Mouse (Mus musculus) cerebellum, postnatal 4 days (tissue): ENCODE measurements around the gene F11r.

Experiments
- DNase-seq, 2 experiments: peaks; one replicate each; pipeline ENCODE4 v3.0.0; 2022; ENCODE audit warnings: low spot score in 2 of 2, mixed read lengths in 1 of 2

F11r gene

DNA sequence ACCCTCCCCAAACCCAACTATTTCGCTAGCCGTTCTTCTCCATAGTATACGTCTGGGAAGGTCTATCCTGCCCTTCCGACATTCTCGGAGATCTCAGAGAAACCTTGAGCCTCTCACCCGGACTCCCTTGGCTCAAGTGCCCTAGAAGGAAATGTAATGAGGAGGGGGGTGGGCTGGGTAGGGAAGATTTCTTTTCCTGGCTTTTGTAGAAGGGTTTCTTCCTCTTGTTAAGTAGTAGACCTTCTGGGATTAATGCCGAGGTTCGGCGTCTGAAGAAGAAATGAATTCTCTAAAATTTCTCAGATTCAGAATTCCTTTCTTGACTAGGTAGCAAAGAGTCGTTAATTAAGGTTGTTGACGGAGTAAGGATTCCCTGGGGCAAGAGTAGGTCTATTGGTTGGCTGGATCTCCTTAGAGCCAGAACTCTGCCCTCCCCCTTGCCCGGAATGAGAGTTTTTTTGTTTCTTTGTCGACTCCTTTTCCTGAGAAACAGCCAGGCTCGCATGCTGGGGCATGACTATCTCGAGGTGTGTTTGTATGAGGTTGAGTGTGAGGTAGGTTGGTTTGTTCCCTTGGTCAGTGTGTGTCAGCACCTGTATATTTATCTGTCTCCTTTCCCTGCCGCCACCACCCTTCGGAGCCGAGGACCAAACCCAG, 807 bp downstream of the F11r start:
- DNase-seq = no peak

DNA sequence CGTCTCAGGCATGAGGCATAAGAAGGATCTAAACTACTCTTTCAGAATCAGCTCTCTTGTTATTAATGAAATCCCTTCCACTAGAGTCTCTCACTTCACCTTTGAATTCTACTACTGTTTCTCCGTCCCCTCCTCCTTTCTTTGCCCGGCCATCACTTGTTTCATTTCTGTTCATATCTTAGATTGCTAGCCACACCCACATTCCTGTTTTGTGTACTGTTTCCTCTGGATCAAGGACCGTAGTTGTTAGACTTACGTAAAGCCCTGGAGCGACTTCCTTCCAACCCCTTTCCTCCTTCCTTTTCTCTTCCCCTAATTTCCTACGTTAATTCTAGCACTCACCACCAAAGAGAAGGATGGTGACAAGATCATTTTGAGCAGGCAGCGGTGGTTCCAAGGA, 1.7 kb downstream of the F11r start:
- no peak for DNase-seq

DNA sequence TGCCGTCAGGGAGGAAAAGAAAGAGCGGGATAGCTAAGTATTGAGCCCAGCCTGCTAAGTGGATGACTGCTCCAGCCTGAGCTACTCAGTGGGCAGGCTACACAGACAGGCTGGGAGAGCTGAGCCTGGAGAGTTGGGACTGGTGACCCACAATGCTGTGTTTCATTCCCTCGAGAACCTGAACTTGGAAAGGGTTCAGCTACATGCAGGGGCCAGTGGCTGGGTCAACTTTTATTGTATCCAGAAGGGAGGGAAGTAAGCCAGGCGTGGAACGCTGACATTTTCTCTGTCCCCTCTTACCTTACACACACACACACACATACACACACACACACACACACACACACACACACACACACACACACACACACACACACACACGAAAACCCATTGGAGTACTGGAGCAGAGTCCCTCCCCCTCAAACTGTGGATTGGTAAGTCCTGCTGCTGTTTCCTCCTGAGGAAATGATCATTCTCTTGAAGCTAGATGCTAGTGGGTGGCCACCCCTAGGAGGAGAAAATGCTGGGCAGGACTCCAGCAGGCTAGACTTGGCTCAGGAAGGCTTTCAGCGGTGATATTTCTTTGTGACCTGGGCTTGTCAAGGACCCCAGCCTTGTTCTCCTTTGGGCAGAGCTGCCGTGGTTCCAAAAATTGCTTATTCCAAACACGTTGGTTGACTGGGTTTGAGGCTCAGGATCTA, 2.8 kb downstream of the F11r start:
- DNase-seq = no peak

DNA sequence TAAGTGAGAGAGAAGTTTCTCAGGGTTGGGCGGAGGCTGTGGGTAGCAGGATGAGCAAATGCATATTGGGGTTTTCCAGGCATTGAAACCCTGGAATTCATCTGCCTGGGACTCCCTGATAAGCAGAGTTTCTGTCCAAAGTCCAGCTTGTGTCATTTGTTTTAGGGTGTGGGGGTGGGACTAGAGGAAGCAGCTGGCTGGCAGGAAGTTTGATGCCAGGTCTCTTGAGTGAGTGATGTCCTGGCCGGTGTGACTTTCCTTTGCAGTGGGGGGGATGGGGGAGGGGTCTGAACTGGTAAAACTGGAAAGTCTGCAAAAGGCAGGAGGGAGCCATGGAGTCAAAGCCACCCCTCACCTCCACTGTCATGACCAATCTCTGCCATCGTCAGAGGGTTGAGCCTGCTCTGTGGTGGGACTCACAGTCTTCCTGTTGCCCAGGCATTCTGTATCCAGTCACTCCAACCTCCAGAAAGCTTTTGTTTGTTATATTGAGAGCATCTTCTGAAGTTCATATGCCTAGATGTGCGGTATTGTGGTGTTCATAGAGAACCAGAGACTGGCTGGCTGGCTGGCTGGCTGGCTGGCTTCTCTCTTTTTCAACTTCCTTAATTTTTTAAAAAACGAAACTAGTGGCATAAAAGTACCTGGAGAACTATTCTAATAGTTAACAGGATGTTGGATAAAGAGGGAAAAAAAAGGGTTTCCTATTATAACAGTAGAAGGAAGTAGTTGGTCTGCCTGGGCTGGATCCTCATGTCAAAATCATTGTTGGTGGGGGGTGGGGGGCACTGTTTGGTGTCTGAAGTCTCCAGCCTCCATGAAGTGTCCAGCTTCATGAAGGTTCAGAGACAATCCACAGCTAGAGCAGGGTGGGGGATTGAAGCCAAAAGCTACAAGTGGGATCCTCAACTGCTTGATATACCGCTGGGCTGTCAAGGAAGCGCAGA, 4.4 kb downstream of the F11r start:
- DNase-seq = no peak

DNA sequence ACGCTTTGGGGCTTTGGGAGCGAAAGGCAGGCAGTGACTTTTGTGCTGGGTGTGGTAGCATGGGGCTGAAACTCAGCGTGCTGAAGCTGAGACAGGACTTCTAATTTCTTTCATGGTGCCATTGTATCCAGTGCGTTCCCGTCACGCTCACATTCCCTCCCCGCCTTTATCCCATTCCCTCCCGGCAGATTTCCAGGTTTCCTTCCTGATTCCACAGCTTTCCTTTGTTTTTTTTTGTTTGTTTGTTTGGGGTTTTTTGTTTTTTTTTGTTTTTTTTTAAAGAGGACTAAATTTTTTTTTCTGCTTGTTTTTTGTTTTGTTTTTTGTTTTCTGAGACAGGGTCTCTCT, 5.1 kb downstream of the F11r start:
- no peak for DNase-seq

DNA sequence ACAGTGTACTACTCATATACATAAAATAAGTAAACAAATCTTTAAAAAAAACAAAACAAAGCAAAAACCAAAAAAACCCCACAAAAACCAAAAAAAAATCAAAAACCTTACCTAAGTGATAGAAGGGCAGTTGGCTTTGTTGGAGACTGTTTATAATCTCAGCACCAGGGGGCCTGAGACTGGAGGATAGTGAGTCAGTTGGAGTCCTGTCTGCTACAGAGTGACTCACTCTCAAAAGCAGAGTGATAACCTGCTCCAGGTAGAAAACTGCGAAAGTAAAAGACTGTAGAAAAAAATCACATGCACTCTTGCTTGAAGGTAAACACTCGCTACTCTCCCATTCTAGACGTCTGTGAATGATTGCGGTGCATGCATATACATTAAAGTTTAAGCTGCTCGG, 7.7 kb downstream of the F11r start:
- no peak for DNase-seq

- DNase-seq = no peak
Observed at GRCm38 (mm10) chr1:171446854-171447253, 9.5 kb downstream of the F11r start.

- DNase-seq = no peak
Observed at GRCm38 (mm10) chr1:171447692-171448091, 10.4 kb downstream of the F11r start.

- no peak for DNase-seq
Observed at GRCm38 (mm10) chr1:171450062-171450461, 12.7 kb downstream of the F11r start.

- no peak for DNase-seq
Observed at GRCm38 (mm10) chr1:171451001-171451400, 13.7 kb downstream of the F11r start.

- no peak for DNase-seq
Observed at GRCm38 (mm10) chr1:171452522-171452921, 15.2 kb downstream of the F11r start.

DNA sequence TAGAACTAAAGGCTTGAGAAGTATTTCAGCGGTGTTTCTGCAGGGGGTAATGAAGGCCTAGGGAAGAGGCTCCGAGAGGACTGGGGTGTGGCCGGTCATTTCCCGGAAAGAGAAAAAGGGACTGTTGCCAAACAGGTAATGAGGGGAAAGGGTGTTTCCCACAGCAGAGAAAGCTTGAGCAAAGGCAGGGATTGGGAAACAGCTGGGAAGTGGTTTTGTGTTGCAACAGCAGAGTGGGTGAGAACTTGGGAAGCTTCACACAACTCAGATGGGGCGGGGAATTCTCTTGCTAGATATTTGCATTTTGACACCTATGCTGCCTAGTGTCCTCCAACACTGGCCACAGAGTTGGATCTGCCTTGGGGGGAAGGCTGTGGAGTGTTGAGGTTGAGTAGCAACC, 15.6 kb downstream of the F11r start:
- no peak for DNase-seq

GRCm38 (mm10) chr1:171454926-171455325, 17.6 kb downstream of the F11r start:
- no peak for DNase-seq

DNA sequence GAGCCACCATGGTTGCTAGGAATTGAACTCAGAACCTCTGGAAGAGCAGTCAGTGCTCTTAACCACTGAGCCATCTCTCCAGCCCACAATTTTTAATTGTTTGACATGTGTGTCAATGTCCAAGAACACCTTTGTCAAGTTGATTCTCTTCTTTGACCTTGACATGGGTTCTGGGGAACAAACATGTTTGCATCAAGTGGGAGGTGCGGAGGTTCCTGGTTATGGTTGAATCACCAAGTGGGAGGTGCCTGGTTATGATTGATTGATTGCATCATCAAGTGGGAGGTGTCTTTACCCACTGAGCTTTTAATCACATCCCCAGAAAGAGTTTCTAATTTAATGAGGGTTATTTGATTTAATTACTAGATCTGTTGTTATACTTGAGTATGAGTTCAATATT, 20.2 kb downstream of the F11r start:
- no peak for DNase-seq

DNA sequence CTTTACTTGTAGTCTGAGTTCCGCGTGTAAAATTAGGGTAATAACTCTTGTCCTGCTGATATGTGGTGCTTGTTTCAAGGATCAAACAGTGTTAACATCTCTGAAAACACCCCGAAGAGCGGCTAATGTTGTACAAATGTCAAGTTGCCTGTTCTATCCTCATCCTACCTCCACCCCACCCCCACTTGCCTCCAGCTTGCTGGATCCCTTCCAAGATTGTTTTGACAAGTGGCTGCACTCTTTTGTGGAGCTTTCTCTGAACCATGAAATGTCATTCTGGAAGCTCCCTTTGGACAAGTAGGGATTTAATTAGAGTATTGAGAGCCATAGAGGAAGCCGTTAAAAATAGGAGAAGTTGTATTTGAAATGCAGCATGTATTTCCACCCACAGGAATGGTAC, 22.5 kb downstream of the F11r start:
- peak in 1 of 2 experiments; percentile 7 for DNase-seq

DNA sequence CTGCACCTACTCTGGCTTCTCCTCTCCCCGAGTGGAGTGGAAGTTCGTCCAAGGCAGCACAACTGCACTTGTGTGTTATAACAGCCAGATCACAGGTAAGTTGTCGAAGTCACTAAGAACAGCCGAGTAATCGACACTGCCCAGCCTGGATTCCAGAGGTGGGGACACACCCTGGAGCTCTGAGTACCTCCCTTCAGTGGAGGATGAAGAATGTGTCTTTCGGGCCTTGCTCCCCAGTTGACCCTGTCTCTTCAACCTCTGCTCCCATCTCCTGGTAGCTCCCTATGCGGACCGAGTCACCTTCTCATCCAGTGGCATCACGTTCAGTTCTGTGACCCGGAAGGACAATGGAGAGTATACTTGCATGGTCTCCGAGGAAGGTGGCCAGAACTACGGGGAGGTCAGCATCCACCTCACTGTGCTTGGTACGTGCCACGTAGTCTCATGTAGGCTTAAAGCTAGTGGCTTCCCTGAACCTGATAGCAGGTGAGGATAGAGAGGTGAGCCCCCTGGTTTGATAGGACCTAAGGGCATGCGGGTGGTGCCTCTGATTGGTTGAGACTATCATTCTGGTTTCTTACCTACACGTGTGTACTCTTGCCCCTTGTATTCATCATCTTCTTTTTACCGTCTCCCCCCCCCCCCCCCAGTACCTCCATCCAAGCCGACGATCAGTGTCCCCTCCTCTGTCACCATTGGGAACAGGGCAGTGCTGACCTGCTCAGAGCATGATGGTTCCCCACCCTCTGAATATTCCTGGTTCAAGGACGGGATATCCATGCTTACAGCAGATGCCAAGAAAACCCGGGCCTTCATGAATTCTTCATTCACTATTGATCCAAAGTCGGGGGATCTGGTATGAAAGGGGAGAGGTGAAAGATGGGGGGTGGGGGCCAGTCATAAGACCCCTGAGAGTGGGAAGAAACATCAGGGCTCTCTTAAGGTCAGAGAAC, 23.5 kb downstream of the F11r start:
- no peak for DNase-seq

DNA sequence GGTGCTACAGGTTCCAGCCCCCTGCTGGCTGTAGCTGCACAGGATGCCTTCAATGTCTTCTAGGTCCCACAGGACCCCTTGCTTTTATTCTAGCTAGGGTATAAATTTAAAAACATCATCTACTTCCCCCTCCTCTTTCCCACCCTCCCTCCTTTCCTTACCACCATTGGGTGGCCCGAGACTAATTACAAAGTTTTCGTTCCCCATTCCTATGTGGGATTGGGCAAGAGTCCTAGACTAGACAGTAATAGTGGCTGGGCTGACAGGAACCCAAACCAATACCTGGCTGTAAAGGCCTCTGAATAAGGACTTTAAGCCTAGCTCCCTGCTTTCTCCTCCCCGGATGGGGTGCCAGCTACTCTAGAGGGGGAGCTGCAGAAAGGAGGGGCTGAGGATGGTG, 25.8 kb downstream of the F11r start:
- no peak for DNase-seq

DNA sequence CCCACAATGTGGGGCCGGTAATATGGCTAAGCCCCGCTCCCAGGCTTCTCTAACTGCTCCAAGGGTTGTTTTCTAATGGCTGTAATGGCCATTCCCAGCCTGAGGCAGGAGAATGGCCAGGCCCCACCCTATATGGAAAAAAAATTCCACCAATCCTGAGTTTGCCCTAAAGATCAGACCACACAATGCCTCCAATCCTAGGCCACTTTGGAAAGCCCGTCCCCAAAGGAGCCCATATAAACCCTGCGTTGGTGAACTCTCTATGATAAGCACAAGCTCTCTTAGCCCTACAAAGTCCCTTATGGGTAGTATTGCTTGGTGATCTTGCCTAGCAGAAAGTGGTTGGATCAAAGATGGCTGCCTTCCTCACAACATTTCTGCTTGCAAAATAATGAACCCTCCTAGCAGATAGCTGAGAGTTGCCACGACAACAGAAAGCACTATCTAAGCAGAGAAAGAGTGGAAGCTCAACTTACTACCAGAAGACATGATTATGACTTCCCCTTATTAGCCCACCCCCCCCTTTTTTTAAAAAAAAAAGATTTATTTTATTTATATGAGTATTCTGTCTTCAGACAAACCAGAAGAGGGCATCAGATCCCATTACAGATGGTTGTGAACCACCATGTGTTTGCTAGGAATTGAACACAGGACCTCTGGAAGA, 28.5 kb downstream of the F11r start:
- no peak for DNase-seq

GRCm38 (mm10) chr1:171466565-171466964, 29.2 kb downstream of the F11r start:
- no peak for DNase-seq

GRCm38 (mm10) chr1:171469678-171470077, 32.3 kb downstream of the F11r start:
- DNase-seq = no peak

DNA sequence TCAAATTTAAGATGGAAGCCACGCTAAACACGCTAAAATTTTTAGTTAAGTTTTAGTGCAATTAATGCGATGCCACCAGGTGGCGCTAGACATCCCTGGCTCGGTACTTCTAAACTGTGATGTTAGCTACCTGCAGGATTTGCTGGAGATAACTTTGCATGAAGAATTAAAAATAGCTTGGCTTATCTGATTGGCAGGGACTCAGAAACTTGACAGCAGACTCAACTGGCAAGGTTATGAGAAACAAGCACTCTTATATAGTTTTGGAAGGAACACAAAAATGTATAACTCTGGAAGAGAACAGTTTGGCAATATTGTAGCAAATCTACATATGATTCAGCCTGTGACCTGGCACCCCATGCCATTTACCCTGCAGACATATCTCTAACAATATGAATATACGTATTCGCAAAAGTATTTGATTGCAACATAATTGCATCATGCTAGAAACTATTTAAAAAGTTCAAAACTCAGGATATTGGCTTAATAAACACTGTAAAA, 33.1 kb downstream of the F11r start:
- peak in 1 of 2 experiments; percentile 37 for DNase-seq
